In the genomic region with DNA sequence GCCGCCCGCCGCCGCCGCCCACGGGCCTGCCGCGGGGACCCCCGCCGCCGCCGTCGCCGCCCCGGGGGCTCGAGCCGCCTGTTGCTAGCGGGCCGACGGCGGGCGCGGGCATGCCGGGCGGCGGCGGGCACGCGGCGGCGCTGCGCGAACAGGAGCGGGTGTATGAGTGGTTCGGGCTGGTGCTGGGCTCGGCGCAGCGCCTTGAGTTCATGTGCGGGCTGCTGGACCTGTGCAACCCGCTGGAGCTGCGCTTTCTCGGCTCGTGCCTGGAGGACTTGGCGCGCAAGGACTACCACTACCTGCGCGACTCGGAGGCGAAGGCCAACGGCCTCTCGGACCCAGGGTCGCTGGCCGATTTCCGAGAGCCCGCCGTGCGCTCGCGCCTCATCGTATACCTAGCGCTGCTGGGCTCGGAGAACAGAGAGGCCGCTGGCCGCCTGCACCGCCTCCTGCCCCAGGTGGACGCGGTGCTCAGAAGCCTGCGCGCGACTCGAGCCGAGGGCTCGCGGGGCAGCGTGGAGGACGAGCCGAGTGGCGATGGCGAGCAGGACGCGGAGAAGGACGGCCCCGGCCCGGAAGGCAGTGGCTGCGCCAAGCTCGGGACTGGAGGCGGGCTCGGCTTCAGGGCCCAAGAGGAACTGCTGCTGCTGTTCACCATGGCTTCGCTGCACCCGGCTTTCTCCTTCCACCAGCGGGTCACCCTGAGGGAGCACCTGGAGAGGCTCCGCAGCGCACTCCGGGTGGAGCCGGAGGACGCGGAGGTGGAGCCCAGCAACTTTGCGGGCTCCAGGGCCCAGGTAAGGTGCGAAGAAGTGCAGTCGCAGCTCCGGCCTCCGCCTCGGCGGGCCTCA, we compare ENCODE assay signal across 8 mouse cellular contexts. TPM values are rescaled to one million over a fixed set of nuclear protein-coding genes. Genes with fewer than 3 reads are reported as not detected.
A peak's percentile ranks its signal among the peaks of the same experiment; 100 is the strongest.
DNase-seq lines count a peak whose midpoint lies in the region; ATAC-seq and TF ChIP-seq lines count a peak whose summit lies in the region.

No protein-coding gene starts in this region.

- H3K9me3 ChIP-seq in embryonic facial prominence, embryonic 10.5 days: no peaks in the 10 kb centered on the region
- H3K9me3 ChIP-seq in limb, embryonic 14.5 days (ENCODE audit: control insufficient read depth, low read length): no peaks in the 10 kb centered on the region
- H3K9me3 ChIP-seq in midbrain, embryonic 15.5 days: no peaks in the 10 kb centered on the region

- TF ChIP-seq CTCF in kidney, adult 2 months (conservative IDR thresholded peaks at IDR 0.05; ENCODE audit: insufficient read depth, insufficient read length, low read depth, low read length): no peak

- ATAC-seq in limb, embryonic 14.5 days (ENCODE audit: low FRiP score, low read depth): peak; percentile 16
- ATAC-seq in midbrain, embryonic 15.5 days (replicated peaks): peak; percentile 61

- H3K9ac ChIP-seq in limb, embryonic 14.5 days (ENCODE audit: low read depth, low read length, severe bottlenecking): peak overlapping the region; percentile 67
- H3K9ac ChIP-seq in midbrain, embryonic 15.5 days: peak overlapping the region; percentile 68

- H3K4me2 ChIP-seq in limb, embryonic 14.5 days (replicated peaks; ENCODE audit: low read depth, low read length, severe bottlenecking): peak overlapping the region; percentile 99
- peak overlapping the region; percentile 77 for H3K4me2 ChIP-seq in midbrain, embryonic 15.5 days

- peak overlapping the region; percentile 91 for H3K27ac ChIP-seq in embryonic facial prominence, embryonic 10.5 days (replicated peaks)
- peak overlapping the region; percentile 97 for H3K27ac ChIP-seq in kidney, adult 2 months (ENCODE audit: insufficient read depth, low read depth, low read length)
- H3K27ac ChIP-seq in limb, embryonic 14.5 days (replicated peaks; ENCODE audit: low read depth, low read length): peak overlapping the region; percentile 91
- H3K27ac ChIP-seq in midbrain, embryonic 15.5 days: peak overlapping the region; percentile 96

- DNase-seq in A20 (ENCODE audit: low read depth, low spot score): peak; percentile 87
- peak; percentile 81 for DNase-seq in adrenal gland, postnatal 14 days
- peak; percentile 75 for DNase-seq in embryonic facial prominence, embryonic 10.5 days (ENCODE audit: low spot score)
- peak; percentile 77 to 80 for DNase-seq in heart, adult 18-20 months
- DNase-seq in kidney, adult 2 months: peak; percentile 69
- peak; percentile 58 for DNase-seq in limb, embryonic 14.5 days (ENCODE audit: low spot score)
- peak; percentile 75 to 79 for DNase-seq in spleen, postnatal 10 days (ENCODE audit: low spot score in 2 of 2)

- peak overlapping the region; percentile 88 for H3K4me3 ChIP-seq in embryonic facial prominence, embryonic 10.5 days
- peak overlapping the region; percentile 77 for H3K4me3 ChIP-seq in kidney, adult 2 months (ENCODE audit: insufficient read depth, low read depth, low read length)
- H3K4me3 ChIP-seq in limb, embryonic 14.5 days (replicated peaks; ENCODE audit: low read length): peak overlapping the region; percentile 77
- peak overlapping the region; percentile 81 for H3K4me3 ChIP-seq in midbrain, embryonic 15.5 days

- TF ChIP-seq POLR2A in kidney, adult 2 months (IDR thresholded peaks at IDR 0.05; ENCODE audit: low read depth, low read length): no peak
- no peak for TF ChIP-seq POLR2A in limb, embryonic 14.5 days (IDR thresholded peaks at IDR 0.05; ENCODE audit: borderline replicate concordance, extremely low read depth, insufficient read depth, insufficient read length)

- H3K27me3 ChIP-seq in embryonic facial prominence, embryonic 10.5 days (replicated peaks; ENCODE audit: low read depth, poor library complexity, severe bottlenecking): peaks cover 14% of the 10 kb centered on the region; the same call in 1 of the 2 replicates
- H3K27me3 ChIP-seq in kidney, adult 2 months (replicated peaks; ENCODE audit: control insufficient read depth, insufficient read depth, low read length): no peaks in the 10 kb centered on the region
- no peaks in the 10 kb centered on the region for H3K27me3 ChIP-seq in limb, embryonic 14.5 days (ENCODE audit: control insufficient read depth, insufficient read depth, low read length)
- no peaks in the 10 kb centered on the region for H3K27me3 ChIP-seq in midbrain, embryonic 15.5 days (replicated peaks)

- 3% methylated on average over 104 of the region's 104 CpGs for WGBS in embryonic facial prominence, embryonic 10.5 days
- 5% methylated on average over 104 of the region's 104 CpGs for WGBS in kidney, adult 2 months
- WGBS in limb, embryonic 14.5 days: under 1% methylated on average over 74 of the region's 104 CpGs
- under 1% methylated on average over 103 of the region's 104 CpGs for WGBS in midbrain, embryonic 15.5 days

- no peaks in the 10 kb centered on the region for H3K36me3 ChIP-seq in embryonic facial prominence, embryonic 10.5 days (replicated peaks)
- H3K36me3 ChIP-seq in kidney, adult 2 months (ENCODE audit: control insufficient read depth, insufficient read depth, low read length): no peaks in the 10 kb centered on the region
- H3K36me3 ChIP-seq in limb, embryonic 14.5 days (ENCODE audit: control insufficient read depth, insufficient read depth, low read length): no peaks in the 10 kb centered on the region
- H3K36me3 ChIP-seq in midbrain, embryonic 15.5 days (replicated peaks): no peaks in the 10 kb centered on the region

- H3K4me1 ChIP-seq in embryonic facial prominence, embryonic 10.5 days: peaks cover 43% of the 10 kb centered on the region
- peaks cover 6% of the 10 kb centered on the region; the same call in 1 of the 2 replicates for H3K4me1 ChIP-seq in kidney, adult 2 months (ENCODE audit: control insufficient read depth, insufficient read depth, low read length)
- peaks cover 35% of the 10 kb centered on the region for H3K4me1 ChIP-seq in limb, embryonic 14.5 days (ENCODE audit: control insufficient read depth, insufficient read depth, low read length)
- peaks cover 34% of the 10 kb centered on the region for H3K4me1 ChIP-seq in midbrain, embryonic 15.5 days

RNA-seq across cellular contexts. Expression of a gene that starts 0.9 kb away (rescaled TPM):
- total RNA-seq in adrenal gland, postnatal 14 days (2021): 17.5 and 19.0 TPM in 2 replicates
- 1.9 and 2.3 TPM in 2 replicates for polyA plus RNA-seq in embryonic facial prominence, embryonic 10.5 days (2016; fragmentation: Nextera tagmentation; extraction: Ambion mirVana)
- total RNA-seq in heart, adult 18-20 months (2021): 1 to 10 TPM; 7.0 to 7.9 TPM
- polyA plus RNA-seq in kidney, adult 2 months (2012; rRNA removed): 13.5 and 15.1 TPM in 2 replicates
- 12.1 and 15.0 TPM in 2 replicates for polyA plus RNA-seq in limb, embryonic 14.5 days (2012; rRNA removed)
- polyA plus RNA-seq in limb, embryonic 14.5 days (2014; fragmentation: Nextera tagmentation; extraction: Ambion mirVana): 2.8 TPM in 2 replicates
- 2.3 and 2.7 TPM in 2 replicates for polyA plus RNA-seq in midbrain, embryonic 15.5 days (2015; fragmentation: Nextera tagmentation; extraction: Ambion mirVana)

Comparison
In these comparisons a context has a peak if more than half of its experiments do, and no peak if none do; other contexts are left out.
1. Peak in every context shown above with its lines: DNase-seq, ATAC-seq, H3K4me3 ChIP-seq and H3K27ac ChIP-seq.